Mouse (Mus musculus) cortical plate, adult 2 months (tissue): Measurements from ENCODE around the gene Lce1a2. TPM values are rescaled to one million over a fixed set of nuclear protein-coding genes. Genes with fewer than 3 reads are reported as not detected.

Experiments used
- H3K27ac ChIP-seq: fragments of 200-500 bp; 2 replicates; pipeline ENCODE4 v1.5.1; 2012; ENCODE audit warnings: low read length, control low read depth, inconsistent platforms; ENCODE audit not compliant: insufficient read depth
- H3K4me1 ChIP-seq: fragments of 200-500 bp; 2 replicates; pipeline ENCODE4 v1.6.1; 2011; ENCODE audit warnings: low read length; ENCODE audit not compliant: control insufficient read depth, insufficient read depth
- H3K4me3 ChIP-seq: fragments of 200-500 bp; 2 replicates; pipeline ENCODE4 v1.5.1; 2011; ENCODE audit warnings: mild to moderate bottlenecking, low read length, control low read depth; ENCODE audit not compliant: insufficient read depth
- CTCF ChIP-seq: fragments of 200-500 bp; IDR thresholded peaks from 2 replicates; pipeline ENCODE4 v1.5.1; 2011; ENCODE audit warnings: mild to moderate bottlenecking, control low read depth, low read length; ENCODE audit not compliant: insufficient read depth; ENCODE audit errors: extremely low read depth
- POLR2A ChIP-seq: fragments of 200-500 bp; IDR thresholded peaks from 2 replicates; pipeline ENCODE4 v1.6.1; 2011; ENCODE audit warnings: mild to moderate bottlenecking, low read length, control low read depth; ENCODE audit not compliant: insufficient read depth; ENCODE audit errors: extremely low read depth
- polyA plus RNA-seq: library from polyadenylated mRNA; depleted of rRNA; stranded (reverse); fragments of >200 nt; gene quantifications from 2 replicates; pipeline ENCODE4 v1.2.3, GENCODE M21; 2012; rRNA removed

The Lce1a2 gene
- polyA plus RNA-seq, 1 experiment: not detected

DNA sequence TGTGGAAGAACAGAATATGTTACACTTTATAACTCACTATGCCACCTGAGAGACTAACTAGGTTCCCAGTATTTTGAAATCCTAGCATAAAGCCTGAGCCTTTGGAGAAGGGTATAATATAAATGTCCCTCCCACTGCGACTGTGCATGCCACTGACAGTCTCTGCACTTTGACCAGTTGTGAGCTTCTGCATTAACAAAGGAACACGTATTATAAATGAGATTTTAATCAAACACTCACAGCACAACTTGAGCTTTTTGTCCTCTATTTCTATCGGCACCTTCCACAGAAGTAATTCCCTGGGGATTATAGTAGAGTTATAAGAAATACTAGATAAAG is 31.5 kb downstream of the Lce1a2 start:
- Histone ChIP-seq H3K27ac (no peak overlapping the region), H3K4me1 (no peaks in the 10 kb centered on the region), H3K4me3 (no peak overlapping the region)
- no peak for TF ChIP-seq CTCF
- no peak for TF ChIP-seq POLR2A

DNA sequence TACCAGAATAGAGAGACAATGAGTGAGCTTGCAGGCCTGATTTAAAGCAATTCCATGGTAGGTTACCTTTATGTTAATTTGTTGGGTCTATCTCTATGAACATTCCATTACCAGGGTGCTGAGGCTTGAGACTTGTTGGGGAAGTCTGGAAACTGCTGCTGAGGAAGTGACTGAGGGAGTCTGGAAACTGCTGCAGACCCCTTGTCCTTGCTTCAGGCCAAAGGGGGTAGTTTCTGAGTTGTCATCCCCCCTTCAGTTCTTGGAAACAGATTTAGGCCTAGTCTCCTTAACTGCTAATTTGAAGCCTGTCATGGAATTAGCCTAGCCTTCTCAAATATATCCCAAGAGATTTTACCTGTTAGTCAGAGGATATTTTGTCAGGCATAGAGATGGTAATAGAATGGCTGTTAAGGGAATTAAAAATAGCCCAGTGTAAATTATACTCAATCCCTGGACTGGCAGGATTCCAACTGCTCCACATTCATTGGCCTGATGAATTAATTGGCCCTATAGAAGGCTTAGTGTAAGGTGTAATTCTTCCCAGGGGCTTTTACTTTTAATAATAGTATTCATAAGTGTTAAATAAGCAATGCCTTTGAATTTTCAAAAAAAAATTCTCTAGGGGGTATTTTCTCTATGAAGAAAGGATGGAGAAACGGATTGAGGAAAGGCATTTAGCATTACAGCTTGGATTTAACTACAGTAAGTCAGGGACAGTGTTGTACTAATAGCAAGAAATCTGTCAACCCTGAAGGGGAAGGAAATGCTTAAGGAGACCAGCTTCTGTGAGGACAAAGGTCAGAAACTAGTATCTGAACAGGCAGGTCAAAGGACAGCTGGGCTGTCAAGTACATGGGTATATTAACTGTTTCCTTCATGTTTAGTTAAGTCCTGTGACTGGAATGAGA is 32.1 kb downstream of the Lce1a2 start:
- H3K27ac ChIP-seq: no peak overlapping the region
- H3K4me1 ChIP-seq: no peaks in the 10 kb centered on the region
- no peak for TF ChIP-seq CTCF
- no peak for TF ChIP-seq POLR2A
- H3K4me3 ChIP-seq: no peak overlapping the region

DNA sequence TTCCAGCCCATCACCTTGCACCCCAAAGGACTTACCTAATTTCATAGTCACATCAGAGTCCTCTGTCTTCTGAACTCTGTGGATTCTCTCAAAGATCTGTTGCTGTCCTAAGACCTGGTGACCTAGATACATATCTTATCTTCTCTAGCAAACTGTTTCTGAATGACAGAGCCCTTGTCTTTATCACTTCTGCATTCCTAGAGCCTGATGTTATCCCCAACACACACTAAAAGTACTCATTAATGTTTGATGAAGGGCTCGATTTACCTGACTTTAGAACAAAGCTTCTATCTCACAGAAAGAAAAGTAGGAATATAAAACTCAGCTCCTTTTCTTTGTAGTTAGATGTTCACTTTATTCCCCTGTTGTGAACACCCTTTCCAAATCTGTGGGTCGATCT is 48.6 kb downstream of the Lce1a2 start, which contains the start of gene Lce6a:
Lce6a (minus strand) TSS at position 101 of the 400 bp plus-strand sequence.
- TF ChIP-seq CTCF (no peak), POLR2A (no peak)
- no peaks in the 10 kb centered on the region for H3K4me1 ChIP-seq
- H3K4me3 ChIP-seq: no peak within 1 kb of the TSS
- H3K27ac ChIP-seq: no peak within 1 kb of the TSS

Other genes starting within 250 kb of the Lce1a2 start
- 11.5 TPM in 2 replicates for gene Gm9774, start 240.9 kb downstream of the Lce1a2 start, polyA plus RNA-seq
- gene Sprr2k, start 237.7 kb downstream of the Lce1a2 start, polyA plus RNA-seq: not detected in 2 replicates
- gene Sprr1b, start 231.5 kb downstream of the Lce1a2 start, polyA plus RNA-seq: not detected in 2 replicates
- not detected in 2 replicates for gene Sprr3, start 211.6 kb downstream of the Lce1a2 start, polyA plus RNA-seq
- 0.26 and 0.42 TPM in 2 replicates for gene Sprr1a, start 184.4 kb downstream of the Lce1a2 start, polyA plus RNA-seq
- gene Sprr4, start 169.8 kb downstream of the Lce1a2 start, polyA plus RNA-seq: not detected in 2 replicates
- gene 2310046K23Rik, start 135.8 kb downstream of the Lce1a2 start, polyA plus RNA-seq: not detected in 2 replicates
- not detected in 2 replicates for gene Ivl, start 96.6 kb downstream of the Lce1a2 start, polyA plus RNA-seq
- not detected in 2 replicates for gene Smcp, start 81.3 kb downstream of the Lce1a2 start, polyA plus RNA-seq
- not detected in 2 replicates for gene 2210017I01Rik, start 62.8 kb downstream of the Lce1a2 start, polyA plus RNA-seq
- gene Lce6a, start 48.7 kb downstream of the Lce1a2 start, polyA plus RNA-seq: not detected in 2 replicates
- gene Lce1a1, start 22.0 kb downstream of the Lce1a2 start, polyA plus RNA-seq: not detected in 2 replicates
- gene Lce1b, start 13.4 kb downstream of the Lce1a2 start, polyA plus RNA-seq: not detected in 2 replicates
- gene Lce1c, start 8.9 kb upstream of the Lce1a2 start, polyA plus RNA-seq: not detected in 2 replicates
- not detected in 2 replicates for gene Lce1d, start 16.9 kb upstream of the Lce1a2 start, polyA plus RNA-seq
- not detected in 2 replicates for gene Lce1e, start 38.8 kb upstream of the Lce1a2 start, polyA plus RNA-seq
- gene Lce1f, start 50.0 kb upstream of the Lce1a2 start, polyA plus RNA-seq: not detected in 2 replicates
- not detected in 2 replicates for gene Gm38119, start 68.8 kb upstream of the Lce1a2 start, polyA plus RNA-seq
- gene Lce1g, start 82.0 kb upstream of the Lce1a2 start, polyA plus RNA-seq: not detected in 2 replicates
- gene Lce1h, start 94.8 kb upstream of the Lce1a2 start, polyA plus RNA-seq: not detected in 2 replicates
- not detected in 2 replicates for gene Lce1i, start 108.6 kb upstream of the Lce1a2 start, polyA plus RNA-seq
- not detected in 2 replicates for gene Lce1j, start 120.2 kb upstream of the Lce1a2 start, polyA plus RNA-seq
- gene Lce1k, start 137.6 kb upstream of the Lce1a2 start, polyA plus RNA-seq: not detected in 2 replicates
- gene Kprp, start 156.9 kb upstream of the Lce1a2 start, polyA plus RNA-seq: not detected in 2 replicates
- gene Lce1l, start 181.0 kb upstream of the Lce1a2 start, polyA plus RNA-seq: not detected in 2 replicates
- not detected in 2 replicates for gene 2310050C09Rik, start 199.9 kb upstream of the Lce1a2 start, polyA plus RNA-seq